Mouse (Mus musculus) adrenal gland, postnatal 14 days (tissue): ENCODE results near the gene Fam189a1. TPM values are rescaled to one million over a fixed set of nuclear protein-coding genes. Genes with fewer than 3 reads are reported as not detected.

Source experiments
- DNase-seq: peaks from one replicate; pipeline ENCODE4 v3.0.0; 2021; ENCODE audit warnings: mixed read lengths
- total RNA-seq: library from RNA; stranded (reverse); gene quantifications from 2 replicates; pipeline ENCODE4 v1.2.3, GENCODE M21; 2021

The Fam189a1 gene
- total RNA-seq, 1 experiment from 2014 or later = 0.41 TPM

GRCm38 (mm10) chr7:65044280-65044679 lies 112.1 kb downstream of the Fam189a1 start:
- no peak for DNase-seq

- DNase-seq = no peak
Observed at GRCm38 (mm10) chr7:65041106-65041505, 115.3 kb downstream of the Fam189a1 start.

GRCm38 (mm10) chr7:65031741-65032140 lies 124.6 kb downstream of the Fam189a1 start:
- no peak for DNase-seq

GRCm38 (mm10) chr7:65031195-65031594 lies 125.2 kb downstream of the Fam189a1 start:
- DNase-seq = no peak

- no peak for DNase-seq
Observed at GRCm38 (mm10) chr7:65029985-65030384, 126.4 kb downstream of the Fam189a1 start.

GRCm38 (mm10) chr7:65021298-65021697 lies 135.1 kb downstream of the Fam189a1 start:
- DNase-seq = no peak

- DNase-seq = no peak
Observed at GRCm38 (mm10) chr7:65018036-65018679, 138.2 kb downstream of the Fam189a1 start.

- DNase-seq = no peak
Observed at GRCm38 (mm10) chr7:65017348-65017747, 139.0 kb downstream of the Fam189a1 start.

- no peak for DNase-seq
Observed at GRCm38 (mm10) chr7:65011133-65011532, 145.2 kb downstream of the Fam189a1 start.

- no peak for DNase-seq
Observed at GRCm38 (mm10) chr7:65010275-65010674, 146.1 kb downstream of the Fam189a1 start.

- no peak for DNase-seq
Observed at GRCm38 (mm10) chr7:65005731-65006130, 150.6 kb downstream of the Fam189a1 start.

GRCm38 (mm10) chr7:64999718-65000214 lies 156.6 kb downstream of the Fam189a1 start:
- DNase-seq = no peak

- DNase-seq = no peak
Observed at GRCm38 (mm10) chr7:64997743-64998142, 158.6 kb downstream of the Fam189a1 start.

GRCm38 (mm10) chr7:64995946-64996444 lies 160.4 kb downstream of the Fam189a1 start:
- DNase-seq = no peak

GRCm38 (mm10) chr7:64989406-64989805 lies 167.0 kb downstream of the Fam189a1 start:
- DNase-seq = no peak

GRCm38 (mm10) chr7:64988015-64988414 lies 168.4 kb downstream of the Fam189a1 start:
- DNase-seq = no peak

- no peak for DNase-seq
Observed at GRCm38 (mm10) chr7:64984468-64985120, 171.8 kb downstream of the Fam189a1 start.

- DNase-seq = no peak
Observed at GRCm38 (mm10) chr7:64981511-64982235, 174.7 kb downstream of the Fam189a1 start.

- no peak for DNase-seq
Observed at GRCm38 (mm10) chr7:64973590-64974262, 182.6 kb downstream of the Fam189a1 start.

GRCm38 (mm10) chr7:64962128-64962527 lies 194.2 kb downstream of the Fam189a1 start:
- DNase-seq = no peak

- DNase-seq = no peak
Observed at GRCm38 (mm10) chr7:64959087-64959486, 197.3 kb downstream of the Fam189a1 start.

GRCm38 (mm10) chr7:64952181-64952580 lies 204.2 kb downstream of the Fam189a1 start:
- DNase-seq = no peak
